Mouse (Mus musculus): ENCODE measurements around the gene Zswim7. TPM values are rescaled to one million over a fixed set of nuclear protein-coding genes. Genes with fewer than 3 reads are reported as not detected.

The Zswim7 gene
- total RNA-seq (2021) (10 to 100 TPM; 17.1 to 17.6 TPM), polyA plus RNA-seq (2012; rRNA removed) (22.7 and 28.7 TPM in 2 replicates)
- long read RNA-seq, transcript Zswim7-201 (5 exons, 732 nt) = major isoform, 6 of 12 reads
- long read RNA-seq, partial matches to known transcripts = 0 of 12 reads
- long read RNA-seq, other reads (novel, unspliced or antisense) = 6 of 12 reads

DNA sequence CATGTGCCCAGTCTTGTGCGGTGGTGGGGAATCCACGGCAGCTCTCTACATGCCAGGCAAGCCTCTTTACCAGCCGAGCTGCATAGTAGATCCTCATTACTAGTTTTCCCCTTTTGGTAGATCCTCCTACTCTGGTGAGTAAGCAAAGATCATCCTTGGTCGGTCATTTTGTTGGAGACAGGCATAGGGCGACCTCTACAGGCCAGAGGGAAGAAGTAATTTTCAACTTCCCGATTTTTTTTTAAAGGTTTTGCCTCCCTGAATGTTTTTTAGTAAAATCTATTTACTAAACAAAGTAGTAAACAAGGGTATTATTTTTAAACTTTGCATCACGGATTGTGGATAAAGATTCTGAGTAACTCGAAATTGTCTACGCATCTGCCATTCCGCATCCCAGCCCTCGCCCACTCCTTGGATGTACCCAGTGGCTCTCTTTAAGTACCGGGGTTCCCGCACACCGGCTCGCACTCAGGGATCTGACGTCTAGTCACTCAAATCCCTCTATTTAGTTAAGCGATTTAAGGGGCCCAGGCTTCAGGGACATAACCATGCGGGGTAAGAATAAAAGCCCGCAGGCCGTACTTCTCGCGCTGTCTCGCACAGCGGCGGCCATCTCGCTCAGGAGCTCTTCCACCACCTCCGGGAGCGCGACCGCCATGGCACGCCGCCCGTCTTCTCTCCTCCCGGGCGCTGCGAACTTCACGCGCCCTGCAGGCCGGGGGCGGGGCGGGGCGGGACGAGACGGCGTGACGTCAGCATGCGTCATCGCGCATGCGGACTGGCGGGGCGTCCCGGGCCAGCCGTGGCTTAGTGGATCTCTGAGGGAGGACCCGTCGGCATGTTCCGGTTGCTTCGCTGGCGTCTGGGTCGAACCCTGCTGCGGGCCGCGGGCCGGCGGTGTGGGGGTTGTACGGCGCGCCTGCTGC is at the start of gene Zswim7, which contains the start of gene Ttc19:
TSS of gene Zswim7 (minus strand) at position 701 of the 926 bp plus-strand sequence.
TSS of gene Ttc19 (plus strand) at position 799 of the 926 bp plus-strand sequence.
- H3K9ac ChIP-seq (ENCODE audit: low read depth, low read length) = peak within 1 kb of the TSS; percentile 95
- no peaks in the 10 kb centered on the region for H3K4me1 ChIP-seq (ENCODE audit: control insufficient read depth, insufficient read depth, low read length)
- H3K36me3 ChIP-seq (ENCODE audit: control insufficient read depth, insufficient read depth, low read length) = peaks cover 3% of the 10 kb centered on the region
- intact Hi-C loops (cut with DNase I) = loop anchor here (1.0 to 2.0 kb wide), 3 partner anchors 154 to 330 kb away; no protein-coding TSS in a partner anchor
- H3K79me2 ChIP-seq (replicated peaks; ENCODE audit: control insufficient read depth, insufficient read depth, low read length) = no peaks in the 10 kb centered on the region
- peak within 1 kb of the TSS; percentile 85 for H3K27ac ChIP-seq
- H3K27me3 ChIP-seq (ENCODE audit: control insufficient read depth, insufficient read depth, low read length) = no peaks in the 10 kb centered on the region
- TF ChIP-seq CTCF (IDR thresholded peaks at IDR 0.05) = peak; percentile 82
- peak; percentile 83 for TF ChIP-seq POLR2A (IDR thresholded peaks at IDR 0.05; ENCODE audit: insufficient read depth, low read depth, low read length)
- TF ChIP-seq EP300 (IDR thresholded peaks at IDR 0.05; ENCODE audit: insufficient read depth, low read depth, low read length) = no peak
- DNase-seq = peak; percentile 95
- WGBS = under 1% methylated on average over 68 of the region's 68 CpGs
- peak within 1 kb of the TSS; percentile 76 for H3K4me3 ChIP-seq

DNA sequence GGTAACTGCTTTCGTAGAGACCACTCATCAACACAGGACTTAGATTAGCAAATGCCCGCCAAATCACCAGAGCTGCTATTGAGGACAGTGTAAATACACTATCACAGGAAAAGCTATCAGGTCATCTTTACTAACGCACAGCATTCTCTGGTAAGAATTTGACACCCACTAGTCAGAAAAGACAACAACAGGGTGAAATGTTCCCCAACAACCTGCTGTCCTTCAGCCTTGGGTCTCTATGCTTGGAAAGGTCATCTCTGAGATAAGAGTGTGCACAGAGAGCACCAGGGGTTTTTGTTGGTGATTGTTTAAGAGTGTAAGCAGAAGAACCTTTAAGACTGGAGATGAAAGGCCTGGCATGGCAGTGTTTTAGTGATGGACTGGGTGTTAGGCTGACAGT is 42.5 kb upstream of the Zswim7 start:
- no peak overlapping the region for H3K27ac ChIP-seq
- H3K79me2 ChIP-seq (replicated peaks; ENCODE audit: control insufficient read depth, insufficient read depth, low read length) = no peaks in the 10 kb centered on the region
- no peak overlapping the region for H3K9ac ChIP-seq (ENCODE audit: low read depth, low read length)
- no peak for DNase-seq
- no peak for TF ChIP-seq POLR2A (IDR thresholded peaks at IDR 0.05; ENCODE audit: insufficient read depth, low read depth, low read length)
- no peak for TF ChIP-seq CTCF (IDR thresholded peaks at IDR 0.05)
- no peak for TF ChIP-seq EP300 (IDR thresholded peaks at IDR 0.05; ENCODE audit: insufficient read depth, low read depth, low read length)
- H3K36me3 ChIP-seq (ENCODE audit: control insufficient read depth, insufficient read depth, low read length) = peaks cover 9% of the 10 kb centered on the region
- WGBS = 65% methylated on average over 3 of the region's 3 CpGs
- H3K4me1 ChIP-seq (ENCODE audit: control insufficient read depth, insufficient read depth, low read length) = no peaks in the 10 kb centered on the region
- H3K4me3 ChIP-seq = no peak overlapping the region
- no peaks in the 10 kb centered on the region for H3K27me3 ChIP-seq (ENCODE audit: control insufficient read depth, insufficient read depth, low read length)
- intact Hi-C loops (cut with DNase I) = no loop called here

DNA sequence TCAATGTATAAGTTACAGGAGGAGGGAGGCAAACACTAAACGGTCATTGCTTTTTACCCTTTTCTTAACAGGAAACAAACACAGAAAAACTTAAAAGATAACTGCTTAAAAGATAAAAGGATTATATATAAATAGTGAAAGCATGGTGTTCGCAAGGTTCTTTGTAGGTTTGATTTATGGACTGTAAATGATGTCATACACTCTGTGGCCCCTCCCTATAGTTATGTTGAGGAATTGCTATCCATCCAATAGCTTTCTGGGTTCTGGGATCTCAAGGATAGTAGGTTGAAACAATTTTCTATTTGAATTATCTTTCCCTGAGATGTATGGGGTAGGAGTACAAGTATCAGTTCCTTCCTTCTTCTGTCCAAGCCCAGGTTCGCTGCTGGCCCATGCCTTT is 38.9 kb upstream of the Zswim7 start:
- H3K27me3 ChIP-seq (ENCODE audit: control insufficient read depth, insufficient read depth, low read length) = no peaks in the 10 kb centered on the region
- DNase-seq = no peak
- 83% methylated on average over 3 of the region's 3 CpGs for WGBS
- H3K9ac ChIP-seq (ENCODE audit: low read depth, low read length) = no peak overlapping the region
- H3K4me3 ChIP-seq = no peak overlapping the region
- H3K36me3 ChIP-seq (ENCODE audit: control insufficient read depth, insufficient read depth, low read length) = peaks cover 5% of the 10 kb centered on the region
- intact Hi-C loops (cut with DNase I) = no loop called here
- H3K4me1 ChIP-seq (ENCODE audit: control insufficient read depth, insufficient read depth, low read length) = no peaks in the 10 kb centered on the region
- no peaks in the 10 kb centered on the region for H3K79me2 ChIP-seq (replicated peaks; ENCODE audit: control insufficient read depth, insufficient read depth, low read length)
- TF ChIP-seq CTCF (IDR thresholded peaks at IDR 0.05) (no peak), POLR2A (IDR thresholded peaks at IDR 0.05; ENCODE audit: insufficient read depth, low read depth, low read length) (no peak), EP300 (IDR thresholded peaks at IDR 0.05; ENCODE audit: insufficient read depth, low read depth, low read length) (no peak)
- H3K27ac ChIP-seq = no peak overlapping the region

- Histone ChIP-seq H3K27me3 (ENCODE audit: control insufficient read depth, insufficient read depth, low read length) (no peaks in the 10 kb centered on the region), H3K36me3 (ENCODE audit: control insufficient read depth, insufficient read depth, low read length) (peaks cover 5% of the 10 kb centered on the region), H3K4me1 (ENCODE audit: control insufficient read depth, insufficient read depth, low read length) (no peaks in the 10 kb centered on the region), H3K79me2 (replicated peaks; ENCODE audit: control insufficient read depth, insufficient read depth, low read length) (no peaks in the 10 kb centered on the region), H3K9ac (ENCODE audit: low read depth, low read length) (no peak overlapping the region), H3K27ac (no peak overlapping the region), H3K4me3 (no peak overlapping the region)
- TF ChIP-seq CTCF (IDR thresholded peaks at IDR 0.05) (no peak), POLR2A (IDR thresholded peaks at IDR 0.05; ENCODE audit: insufficient read depth, low read depth, low read length) (no peak), EP300 (IDR thresholded peaks at IDR 0.05; ENCODE audit: insufficient read depth, low read depth, low read length) (no peak)
- WGBS = 78% methylated on average over 11 of the region's 11 CpGs
- DNase-seq = no peak
- intact Hi-C loops (cut with DNase I) = no loop called here
Measured at GRCm38 (mm10) chr11:62317746-62318145, 36.6 kb upstream of the Zswim7 start.

DNA sequence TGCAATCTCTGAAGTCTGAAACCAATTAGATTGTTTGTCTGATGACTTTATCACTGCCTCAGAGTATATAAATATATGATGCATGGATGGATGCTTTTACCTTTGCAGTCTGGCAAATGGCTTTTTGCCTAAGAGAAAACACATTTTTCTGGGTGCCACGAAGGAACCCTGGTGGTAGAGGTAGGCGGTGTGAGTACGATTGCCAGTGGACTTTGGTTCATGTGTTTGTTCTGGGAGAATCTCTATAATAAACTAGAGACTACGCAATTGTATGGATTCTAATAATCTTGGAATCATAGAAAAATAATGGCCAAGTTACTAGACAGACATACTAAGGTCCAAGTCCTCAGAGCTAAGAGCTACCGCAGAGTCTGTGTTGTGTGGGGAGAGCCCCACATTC is 33.8 kb upstream of the Zswim7 start:
- peaks cover 5% of the 10 kb centered on the region for H3K36me3 ChIP-seq (ENCODE audit: control insufficient read depth, insufficient read depth, low read length)

More for the DNA sequence above, 33.8 kb upstream of the Zswim7 start:
- intact Hi-C loops (cut with DNase I) = no loop called here
- no peaks in the 10 kb centered on the region for H3K27me3 ChIP-seq (ENCODE audit: control insufficient read depth, insufficient read depth, low read length)
- no peak for DNase-seq
- no peak overlapping the region for H3K4me3 ChIP-seq
- H3K9ac ChIP-seq (ENCODE audit: low read depth, low read length) = no peak overlapping the region
- no peaks in the 10 kb centered on the region for H3K4me1 ChIP-seq (ENCODE audit: control insufficient read depth, insufficient read depth, low read length)
- WGBS = 93% methylated on average over 5 of the region's 5 CpGs
- no peaks in the 10 kb centered on the region for H3K79me2 ChIP-seq (replicated peaks; ENCODE audit: control insufficient read depth, insufficient read depth, low read length)
- no peak for TF ChIP-seq EP300 (IDR thresholded peaks at IDR 0.05; ENCODE audit: insufficient read depth, low read depth, low read length)
- TF ChIP-seq CTCF (IDR thresholded peaks at IDR 0.05) = no peak
- no peak for TF ChIP-seq POLR2A (IDR thresholded peaks at IDR 0.05; ENCODE audit: insufficient read depth, low read depth, low read length)
- no peak overlapping the region for H3K27ac ChIP-seq

All from heart, adult 2 months (tissue).